Mouse (Mus musculus): ENCODE results near the gene Gmpr.

Gene Gmpr

DNA sequence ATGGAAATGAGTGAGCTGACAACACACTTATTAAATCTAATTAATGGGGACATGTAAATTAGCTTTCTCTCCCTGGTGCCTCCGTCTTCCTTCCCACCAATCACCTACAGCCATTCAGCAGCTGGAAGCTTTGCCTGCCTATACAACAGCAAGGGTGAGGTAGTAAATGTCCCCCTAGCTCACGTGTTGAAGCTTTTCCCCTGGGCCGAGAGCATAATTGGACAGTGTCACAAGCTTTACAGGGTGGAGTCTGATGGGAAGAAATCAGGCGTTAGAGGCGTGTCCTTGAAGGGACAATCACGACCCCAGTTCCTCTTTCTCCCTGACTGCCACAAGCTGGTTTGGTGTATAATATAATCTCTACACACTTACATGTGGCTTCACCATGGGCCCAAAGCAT lies 93.2 kb downstream of the Gmpr start:
- DNase-seq (ENCODE audit: extremely low read depth, low read depth, low spot score), result no peak
